Mouse (Mus musculus): ENCODE measurements around the gene Gnaz. TPM values are rescaled to one million over a fixed set of nuclear protein-coding genes. Genes with fewer than 3 reads are reported as not detected.

Gene Gnaz
- polyA plus RNA-seq, 1 experiment = 0.37 TPM

- no peaks in the 10 kb centered on the region for H3K79me2 ChIP-seq (ENCODE audit: control insufficient read depth, insufficient read depth)
- peaks cover 45% of the 10 kb centered on the region for H3K27me3 ChIP-seq (ENCODE audit: control insufficient read depth, insufficient read depth, insufficient read length)
- no peak overlapping the region for H3K4me3 ChIP-seq (ENCODE audit: insufficient read depth, poor library complexity, severe bottlenecking)
- H3K79me3 ChIP-seq (ENCODE audit: low read depth) = no peaks in the 10 kb centered on the region
- no peaks in the 10 kb centered on the region for H3K36me3 ChIP-seq (ENCODE audit: control insufficient read depth, insufficient read depth)
- TF ChIP-seq FOSL1 (IDR thresholded peaks at IDR 0.05; ENCODE audit: insufficient read depth, low read length, poor library complexity, severe bottlenecking) = no peak
- no peak for TF ChIP-seq CEBPB (IDR thresholded peaks at IDR 0.05; ENCODE audit: low read depth)
- no peak for TF ChIP-seq USF1 (IDR thresholded peaks at IDR 0.05; ENCODE audit: low read depth)
- TF ChIP-seq MAX (IDR thresholded peaks at IDR 0.05) = no peak
- TF ChIP-seq MYOG (IDR thresholded peaks at IDR 0.05; ENCODE audit: control insufficient read depth, extremely low read depth, insufficient read length) = no peak
- TF ChIP-seq CTCF (IDR thresholded peaks at IDR 0.05; ENCODE audit: control insufficient read depth, insufficient read depth, insufficient read length) = no peak
- no peak for TF ChIP-seq MYOD1 (IDR thresholded peaks at IDR 0.05; ENCODE audit: control insufficient read depth, insufficient read length, low read depth)
- no peak overlapping the region for H3ac ChIP-seq (ENCODE audit: control insufficient read depth, insufficient read length, low read depth)
Observed at GRCm38 (mm10) chr10:74995377-74995776, 28.4 kb downstream of the Gnaz start.

DNA sequence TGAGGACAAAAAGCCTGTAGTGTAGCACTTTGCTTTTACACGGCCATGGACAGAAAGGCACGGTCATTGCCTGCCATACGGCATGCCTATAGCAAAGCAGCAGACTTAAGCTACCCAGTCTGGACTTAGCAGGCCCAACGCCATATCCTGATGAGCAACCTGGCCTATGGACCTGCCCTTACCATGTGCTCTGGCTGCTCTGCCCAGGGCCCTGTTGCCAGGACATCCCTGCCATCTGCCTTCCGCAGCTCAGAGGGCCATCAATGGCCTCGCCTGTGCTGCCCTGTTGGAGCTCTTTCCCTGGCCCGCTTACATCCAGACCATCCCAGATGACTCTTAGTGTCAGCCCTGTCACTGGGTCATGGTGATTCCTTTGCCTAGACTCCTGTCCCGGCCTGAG is 34.4 kb downstream of the Gnaz start:
- Histone ChIP-seq H3K36me3 (ENCODE audit: control insufficient read depth, insufficient read depth) (no peaks in the 10 kb centered on the region), H3K27me3 (ENCODE audit: control insufficient read depth, insufficient read depth, insufficient read length) (peaks cover 38% of the 10 kb centered on the region), H3ac (ENCODE audit: control insufficient read depth, insufficient read length, low read depth) (no peak overlapping the region), H3K4me3 (ENCODE audit: insufficient read depth, poor library complexity, severe bottlenecking) (no peak overlapping the region), H3K79me2 (ENCODE audit: control insufficient read depth, insufficient read depth) (no peaks in the 10 kb centered on the region), H3K79me3 (ENCODE audit: low read depth) (no peaks in the 10 kb centered on the region)
- TF ChIP-seq MAX (IDR thresholded peaks at IDR 0.05) = no peak
- TF ChIP-seq MYOG (IDR thresholded peaks at IDR 0.05; ENCODE audit: control insufficient read depth, extremely low read depth, insufficient read length) = no peak
- TF ChIP-seq CEBPB (IDR thresholded peaks at IDR 0.05; ENCODE audit: low read depth) = no peak
- no peak for TF ChIP-seq CTCF (IDR thresholded peaks at IDR 0.05; ENCODE audit: control insufficient read depth, insufficient read depth, insufficient read length)
- TF ChIP-seq FOSL1 (IDR thresholded peaks at IDR 0.05; ENCODE audit: insufficient read depth, low read length, poor library complexity, severe bottlenecking) = no peak
- no peak for TF ChIP-seq USF1 (IDR thresholded peaks at IDR 0.05; ENCODE audit: low read depth)
- TF ChIP-seq MYOD1 (IDR thresholded peaks at IDR 0.05; ENCODE audit: control insufficient read depth, insufficient read length, low read depth) = no peak

DNA sequence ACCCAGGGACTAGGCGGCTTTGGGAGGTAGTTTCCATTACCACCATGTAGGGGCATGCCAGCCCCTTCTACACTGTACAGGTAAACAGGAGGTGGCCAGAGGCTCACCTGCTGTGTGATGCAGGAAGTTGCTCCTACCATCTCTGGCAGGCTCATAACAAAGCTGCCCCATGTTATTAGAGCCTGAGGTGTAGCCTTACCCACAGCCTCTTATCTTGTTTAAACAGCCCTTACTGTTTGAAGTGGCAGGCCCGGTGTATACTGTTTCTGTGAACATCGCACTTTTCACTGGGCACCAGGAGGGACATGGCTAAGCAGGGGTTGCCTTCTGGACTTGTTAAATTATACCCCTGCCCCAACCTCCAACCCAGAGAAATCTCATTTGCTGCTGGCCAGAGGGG is 37.1 kb downstream of the Gnaz start:
- Histone ChIP-seq H3K79me3 (ENCODE audit: low read depth) (no peaks in the 10 kb centered on the region), H3ac (ENCODE audit: control insufficient read depth, insufficient read length, low read depth) (no peak overlapping the region), H3K79me2 (ENCODE audit: control insufficient read depth, insufficient read depth) (no peaks in the 10 kb centered on the region), H3K36me3 (ENCODE audit: control insufficient read depth, insufficient read depth) (no peaks in the 10 kb centered on the region), H3K27me3 (ENCODE audit: control insufficient read depth, insufficient read depth, insufficient read length) (peaks cover 35% of the 10 kb centered on the region), H3K4me3 (ENCODE audit: insufficient read depth, poor library complexity, severe bottlenecking) (no peak overlapping the region)
- no peak for TF ChIP-seq MAX (IDR thresholded peaks at IDR 0.05)
- no peak for TF ChIP-seq MYOG (IDR thresholded peaks at IDR 0.05; ENCODE audit: control insufficient read depth, extremely low read depth, insufficient read length)
- no peak for TF ChIP-seq USF1 (IDR thresholded peaks at IDR 0.05; ENCODE audit: low read depth)
- TF ChIP-seq CTCF (IDR thresholded peaks at IDR 0.05; ENCODE audit: control insufficient read depth, insufficient read depth, insufficient read length) = no peak
- TF ChIP-seq FOSL1 (IDR thresholded peaks at IDR 0.05; ENCODE audit: insufficient read depth, low read length, poor library complexity, severe bottlenecking) = no peak
- no peak for TF ChIP-seq MYOD1 (IDR thresholded peaks at IDR 0.05; ENCODE audit: control insufficient read depth, insufficient read length, low read depth)
- no peak for TF ChIP-seq CEBPB (IDR thresholded peaks at IDR 0.05; ENCODE audit: low read depth)

DNA sequence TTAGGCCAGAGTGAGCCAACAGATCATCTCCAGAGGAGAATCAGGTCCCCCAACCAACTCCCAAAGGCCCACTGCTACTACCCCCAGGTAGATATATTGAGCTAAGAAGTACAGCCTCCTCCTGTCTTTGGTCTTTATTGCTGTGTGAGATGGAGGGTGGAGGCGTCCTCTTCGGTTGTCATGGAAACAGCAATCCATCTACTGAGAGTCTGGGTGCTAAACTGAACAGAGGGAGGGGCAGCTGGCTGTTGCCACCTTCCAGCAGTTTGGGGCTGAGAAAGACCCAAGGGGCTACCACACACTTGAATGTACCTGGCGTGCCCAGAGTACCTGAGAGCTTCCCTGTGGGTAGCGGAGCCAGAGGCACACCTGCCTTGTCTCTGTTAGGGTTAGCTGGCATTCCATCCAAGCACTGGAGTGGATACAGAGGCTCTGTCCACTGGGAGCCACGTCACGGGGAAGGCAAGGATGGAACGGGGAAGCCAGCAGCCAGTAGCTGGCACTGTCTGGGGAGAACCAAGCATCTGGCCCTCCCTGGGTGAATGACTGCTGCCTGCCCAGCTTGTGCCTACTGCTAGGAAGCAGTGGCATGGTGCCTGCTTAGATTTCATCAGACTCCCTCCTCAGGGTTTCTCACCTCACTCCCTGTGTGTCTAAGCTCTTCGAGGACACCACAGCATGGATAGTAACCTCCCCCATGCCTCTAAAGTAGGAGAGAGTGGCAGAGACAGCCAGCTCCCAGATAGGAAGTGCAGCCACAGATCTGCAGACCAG is 40.1 kb downstream of the Gnaz start:
- Histone ChIP-seq H3K79me2 (ENCODE audit: control insufficient read depth, insufficient read depth) (no peaks in the 10 kb centered on the region), H3K79me3 (ENCODE audit: low read depth) (no peaks in the 10 kb centered on the region), H3K27me3 (ENCODE audit: control insufficient read depth, insufficient read depth, insufficient read length) (peaks cover 37% of the 10 kb centered on the region), H3K36me3 (ENCODE audit: control insufficient read depth, insufficient read depth) (no peaks in the 10 kb centered on the region), H3K4me3 (ENCODE audit: insufficient read depth, poor library complexity, severe bottlenecking) (no peak overlapping the region), H3ac (ENCODE audit: control insufficient read depth, insufficient read length, low read depth) (no peak overlapping the region)
- no peak for TF ChIP-seq MYOD1 (IDR thresholded peaks at IDR 0.05; ENCODE audit: control insufficient read depth, insufficient read length, low read depth)
- TF ChIP-seq USF1 (IDR thresholded peaks at IDR 0.05; ENCODE audit: low read depth) = no peak
- no peak for TF ChIP-seq MAX (IDR thresholded peaks at IDR 0.05)
- TF ChIP-seq MYOG (IDR thresholded peaks at IDR 0.05; ENCODE audit: control insufficient read depth, extremely low read depth, insufficient read length) = no peak
- TF ChIP-seq CEBPB (IDR thresholded peaks at IDR 0.05; ENCODE audit: low read depth) = no peak
- TF ChIP-seq CTCF (IDR thresholded peaks at IDR 0.05; ENCODE audit: control insufficient read depth, insufficient read depth, insufficient read length) = no peak
- no peak for TF ChIP-seq FOSL1 (IDR thresholded peaks at IDR 0.05; ENCODE audit: insufficient read depth, low read length, poor library complexity, severe bottlenecking)

GRCm38 (mm10) chr10:75010704-75011103 is 43.7 kb downstream of the Gnaz start:
- H3K79me2 ChIP-seq (ENCODE audit: control insufficient read depth, insufficient read depth) = no peaks in the 10 kb centered on the region
- TF ChIP-seq USF1 (IDR thresholded peaks at IDR 0.05; ENCODE audit: low read depth) = no peak
- no peaks in the 10 kb centered on the region for H3K36me3 ChIP-seq (ENCODE audit: control insufficient read depth, insufficient read depth)
- H3K27me3 ChIP-seq (ENCODE audit: control insufficient read depth, insufficient read depth, insufficient read length) = peaks cover 58% of the 10 kb centered on the region
- no peaks in the 10 kb centered on the region for H3K79me3 ChIP-seq (ENCODE audit: low read depth)
- H3ac ChIP-seq (ENCODE audit: control insufficient read depth, insufficient read length, low read depth) = no peak overlapping the region
- H3K4me3 ChIP-seq (ENCODE audit: insufficient read depth, poor library complexity, severe bottlenecking) = no peak overlapping the region

DNA sequence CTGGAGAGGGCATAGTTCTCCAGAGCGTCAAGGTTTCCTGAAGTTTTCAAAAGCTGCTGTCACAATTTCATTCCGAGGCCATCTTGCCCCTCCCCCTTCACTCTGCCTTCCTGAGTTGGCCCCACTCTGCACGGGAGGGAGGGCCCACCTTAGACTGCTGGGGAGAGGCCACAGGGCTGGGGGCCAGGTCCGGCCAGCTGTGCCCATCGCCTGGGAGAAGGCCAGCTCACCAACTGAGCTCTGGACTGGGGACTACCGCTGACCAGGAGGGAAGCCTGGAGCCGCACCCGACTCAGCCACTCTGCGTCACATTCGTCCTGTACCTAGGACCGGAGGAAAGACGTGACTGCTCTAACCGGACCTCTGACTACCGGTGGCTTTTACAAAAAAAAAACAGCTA is 48.5 kb downstream of the Gnaz start:
- Histone ChIP-seq H3K79me2 (ENCODE audit: control insufficient read depth, insufficient read depth) (no peaks in the 10 kb centered on the region), H3K27me3 (ENCODE audit: control insufficient read depth, insufficient read depth, insufficient read length) (peaks cover 67% of the 10 kb centered on the region), H3K36me3 (ENCODE audit: control insufficient read depth, insufficient read depth) (no peaks in the 10 kb centered on the region), H3K4me3 (ENCODE audit: insufficient read depth, poor library complexity, severe bottlenecking) (no peak overlapping the region), H3K79me3 (ENCODE audit: low read depth) (no peaks in the 10 kb centered on the region), H3ac (ENCODE audit: control insufficient read depth, insufficient read length, low read depth) (no peak overlapping the region)
- no peak for TF ChIP-seq CTCF (IDR thresholded peaks at IDR 0.05; ENCODE audit: control insufficient read depth, insufficient read depth, insufficient read length)
- no peak for TF ChIP-seq MYOD1 (IDR thresholded peaks at IDR 0.05; ENCODE audit: control insufficient read depth, insufficient read length, low read depth)
- no peak for TF ChIP-seq USF1 (IDR thresholded peaks at IDR 0.05; ENCODE audit: low read depth)
- no peak for TF ChIP-seq FOSL1 (IDR thresholded peaks at IDR 0.05; ENCODE audit: insufficient read depth, low read length, poor library complexity, severe bottlenecking)
- no peak for TF ChIP-seq CEBPB (IDR thresholded peaks at IDR 0.05; ENCODE audit: low read depth)
- TF ChIP-seq MAX (IDR thresholded peaks at IDR 0.05) = no peak
- no peak for TF ChIP-seq MYOG (IDR thresholded peaks at IDR 0.05; ENCODE audit: control insufficient read depth, extremely low read depth, insufficient read length)
